Mouse (Mus musculus): ENCODE data around the gene Slc16a3.
A peak's percentile ranks its signal among the peaks of the same experiment; 100 is the strongest.

Slc16a3 gene

GRCm38 (mm10) chr11:120973318-120973717 lies 25.0 kb downstream of the Slc16a3 start:
- DNase-seq (ENCODE audit: low spot score in 2 of 2), result no peak

DNA sequence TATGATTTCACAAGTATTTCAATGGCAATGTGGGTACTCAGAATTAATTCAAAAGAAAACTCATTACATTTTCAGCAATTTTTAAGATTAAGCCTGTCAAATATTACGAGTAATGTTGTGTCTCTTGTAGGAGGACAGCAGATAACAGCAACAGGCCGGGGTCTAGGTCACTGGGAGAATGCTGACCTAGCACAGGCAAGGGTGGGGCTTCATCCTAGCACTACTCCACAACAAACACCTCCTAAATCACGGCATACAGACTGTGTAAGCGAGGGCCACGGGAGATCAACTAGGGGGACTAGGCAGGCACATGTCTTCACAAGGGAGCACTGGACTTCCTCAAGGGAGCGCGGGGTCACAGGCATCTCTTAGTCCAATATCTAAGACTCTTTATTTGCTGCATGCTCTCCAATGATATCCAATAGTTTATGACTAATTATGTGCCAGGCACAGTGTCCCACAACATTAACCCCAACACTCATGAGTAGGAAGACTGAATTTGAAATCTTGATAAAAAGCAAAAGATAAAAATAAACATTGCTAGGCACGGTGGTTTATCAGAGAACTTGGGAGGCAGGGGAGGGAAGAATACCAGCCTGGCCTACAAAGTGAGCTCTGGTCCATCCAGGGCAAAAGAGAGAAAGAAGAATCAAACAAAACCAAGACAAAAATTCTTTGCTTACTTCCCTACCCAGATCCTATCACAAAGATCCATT lies 31.6 kb downstream of the Slc16a3 start:
- no peak for DNase-seq (ENCODE audit: low spot score in 2 of 2)

GRCm38 (mm10) chr11:120980427-120981035 lies 32.3 kb downstream of the Slc16a3 start:
- no peak for DNase-seq (ENCODE audit: low spot score in 2 of 2)

- DNase-seq (ENCODE audit: low spot score in 2 of 2), result no peak
Measured at GRCm38 (mm10) chr11:120981661-120982060, 33.4 kb downstream of the Slc16a3 start.

- no peak for DNase-seq (ENCODE audit: low spot score in 2 of 2)
Measured at GRCm38 (mm10) chr11:120982459-120982858, 34.2 kb downstream of the Slc16a3 start.

DNA sequence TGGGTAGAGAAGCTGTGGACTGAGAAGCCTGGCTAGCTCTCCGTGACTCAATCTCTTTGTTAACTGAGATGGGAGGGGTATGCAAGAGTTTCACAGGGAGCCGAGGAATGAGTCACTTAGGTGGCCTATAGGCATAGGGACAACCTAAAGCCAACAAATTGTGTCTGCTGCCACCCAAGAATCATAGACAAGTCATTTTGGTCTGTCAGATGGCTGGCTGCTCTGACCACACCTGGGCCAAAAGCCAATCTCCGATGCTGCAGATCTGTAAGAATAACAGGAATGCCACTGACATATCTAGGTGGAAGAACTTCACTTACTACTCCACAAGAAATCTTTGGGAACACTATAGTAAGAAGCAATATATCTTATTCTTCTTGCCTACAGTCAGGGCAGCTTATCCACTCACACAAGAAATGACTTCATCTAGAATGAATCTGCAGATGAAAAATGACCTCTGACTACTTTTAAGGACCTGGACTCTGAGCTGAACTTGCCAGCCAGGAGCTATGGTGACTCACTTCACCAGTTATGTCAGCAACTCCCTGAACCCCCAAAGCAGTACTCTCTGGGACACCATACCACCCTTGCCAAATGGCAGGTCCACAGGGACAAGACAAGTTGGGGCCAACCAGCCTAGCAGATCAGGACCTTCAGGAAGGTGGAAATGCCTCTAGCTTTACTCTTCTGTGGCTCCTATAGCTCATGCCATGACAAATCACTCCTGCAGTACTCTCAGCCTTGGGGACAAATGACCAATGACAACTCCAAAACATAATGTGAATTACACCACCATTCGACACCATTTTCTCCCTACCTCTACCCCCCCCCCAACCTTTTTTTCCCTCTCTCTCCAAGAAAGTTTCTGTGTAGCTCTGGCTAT lies 36.4 kb downstream of the Slc16a3 start:
- no peak for DNase-seq (ENCODE audit: low spot score in 2 of 2)

GRCm38 (mm10) chr11:120987608-120988007 lies 39.3 kb downstream of the Slc16a3 start:
- DNase-seq (ENCODE audit: low spot score in 2 of 2), result no peak

DNA sequence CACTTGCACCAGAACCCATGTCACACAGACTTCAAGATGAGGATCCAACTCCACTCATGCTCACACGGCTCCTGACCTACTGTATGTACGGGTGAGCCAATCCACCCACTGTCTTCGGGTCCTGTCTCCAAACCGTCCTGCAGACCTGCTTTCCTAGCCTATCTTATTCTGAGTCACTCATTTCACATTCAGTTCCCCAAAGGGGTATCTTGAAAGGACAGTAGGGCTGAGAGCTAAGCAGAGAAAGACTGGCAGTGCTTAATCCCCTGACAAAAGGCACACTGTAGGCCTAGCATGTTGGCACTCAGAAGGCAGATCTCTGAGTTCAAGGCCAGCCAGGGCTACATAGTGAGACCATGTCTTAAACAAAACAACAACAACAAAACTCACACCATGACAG lies 40.1 kb downstream of the Slc16a3 start:
- no peak for DNase-seq (ENCODE audit: low spot score in 2 of 2)

GRCm38 (mm10) chr11:120989523-120989922 lies 41.2 kb downstream of the Slc16a3 start:
- DNase-seq (ENCODE audit: low spot score in 2 of 2), result no peak

GRCm38 (mm10) chr11:120990126-120990781 lies 42.0 kb downstream of the Slc16a3 start:
- no peak for DNase-seq (ENCODE audit: low spot score in 2 of 2)

- DNase-seq (ENCODE audit: low spot score in 2 of 2), result peak; percentile 88 to 99
Measured at GRCm38 (mm10) chr11:120990951-120991526, 42.8 kb downstream of the Slc16a3 start, which contains the start of gene Csnk1d. Gene Csnk1d (minus strand): TSS chr11:120991330.

- no peak for DNase-seq (ENCODE audit: low spot score in 2 of 2)
Measured at GRCm38 (mm10) chr11:120991791-120992190, 43.5 kb downstream of the Slc16a3 start.

GRCm38 (mm10) chr11:120993080-120993479 lies 44.8 kb downstream of the Slc16a3 start:
- DNase-seq (ENCODE audit: low spot score in 2 of 2), result no peak

- DNase-seq (ENCODE audit: low spot score in 2 of 2), result no peak
Measured at GRCm38 (mm10) chr11:120993586-120993985, 45.3 kb downstream of the Slc16a3 start.

DNA sequence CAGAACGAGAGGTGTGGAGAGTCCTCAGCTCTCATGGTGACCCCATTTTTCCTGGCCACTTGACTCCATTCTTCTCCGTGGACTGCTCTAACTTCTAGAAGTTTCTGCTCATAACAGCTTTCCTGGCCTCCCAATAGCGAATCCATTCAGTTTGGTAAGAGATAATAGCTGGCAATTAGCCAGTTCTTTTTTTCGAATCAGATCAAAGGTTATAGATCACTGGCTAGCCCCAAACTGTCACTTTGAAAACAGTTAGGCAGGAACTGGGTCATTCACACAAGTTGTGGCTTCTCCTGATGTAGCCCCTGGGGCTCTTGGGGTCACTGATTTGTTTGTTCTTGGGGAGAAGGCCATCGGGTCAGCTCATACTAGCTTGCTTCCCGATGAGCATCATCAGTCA lies 46.5 kb downstream of the Slc16a3 start:
- no peak for DNase-seq (ENCODE audit: low spot score in 2 of 2)

GRCm38 (mm10) chr11:121001966-121002365 lies 53.7 kb downstream of the Slc16a3 start:
- DNase-seq (ENCODE audit: low spot score in 2 of 2), result no peak

GRCm38 (mm10) chr11:121004281-121004680 lies 56.0 kb downstream of the Slc16a3 start:
- DNase-seq (ENCODE audit: low spot score in 2 of 2), result no peak

DNA sequence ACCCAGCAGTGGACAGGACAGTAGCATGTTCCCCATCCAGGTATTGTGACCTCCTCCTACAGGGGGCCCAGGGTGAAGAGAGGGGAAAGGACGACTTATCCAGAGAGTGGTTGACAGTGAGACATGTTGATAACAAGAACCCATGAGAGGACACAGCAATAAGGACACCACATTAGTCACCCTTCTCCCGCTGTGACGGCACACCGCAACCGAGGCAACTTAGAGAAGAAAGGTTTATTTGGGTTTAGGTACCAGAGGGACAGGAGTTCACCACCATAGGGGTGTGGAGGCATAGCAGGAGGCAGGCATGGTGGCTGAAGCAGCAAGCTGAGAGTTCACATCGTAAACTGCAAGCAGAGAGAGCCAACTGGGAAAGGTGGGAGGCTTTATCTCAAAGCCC lies 57.9 kb downstream of the Slc16a3 start:
- DNase-seq (ENCODE audit: low spot score in 2 of 2), result no peak

DNA sequence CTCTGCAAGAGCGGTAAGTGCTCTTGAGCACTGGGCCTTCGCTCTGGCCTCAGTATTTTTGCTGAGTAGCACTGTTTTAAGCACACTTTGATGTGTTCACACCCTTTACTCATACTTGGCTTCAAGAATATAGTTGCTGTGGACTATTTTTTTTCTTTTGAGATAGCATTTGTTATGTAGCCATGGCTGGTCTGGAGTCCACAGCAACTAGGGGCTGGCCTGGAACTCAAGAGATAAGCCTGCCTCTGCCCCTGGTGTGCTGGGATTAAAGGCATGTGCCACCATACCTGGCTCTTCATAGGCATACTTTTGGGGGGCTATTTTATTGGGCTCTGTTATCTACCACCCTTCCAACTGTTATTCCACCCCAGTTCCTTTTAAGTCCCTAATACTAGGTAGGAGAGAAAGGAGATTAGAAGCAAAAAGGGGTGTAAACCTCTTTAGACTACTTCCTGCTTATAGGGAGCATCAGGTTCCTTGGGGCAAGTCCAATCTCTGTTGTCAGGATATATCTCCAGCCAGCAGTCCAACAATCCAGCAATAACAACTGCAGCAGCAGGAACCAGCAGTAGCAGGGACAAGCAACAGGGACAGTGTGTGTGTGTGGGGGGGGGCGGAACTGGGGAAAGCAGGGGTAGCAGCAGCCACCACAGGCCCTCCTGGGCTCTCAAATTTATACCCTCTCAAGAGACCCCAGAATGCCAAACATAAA lies 61.9 kb downstream of the Slc16a3 start:
- no peak for DNase-seq (ENCODE audit: low spot score in 2 of 2)

Data from left cerebral cortex, adult 9 months (tissue).